Mouse (Mus musculus): Measurements from ENCODE around the gene Odf3. TPM values are rescaled to one million over a fixed set of nuclear protein-coding genes. Genes with fewer than 3 reads are reported as not detected.

The Odf3 gene
- polyA plus RNA-seq, 2 experiments: not detected

DNA sequence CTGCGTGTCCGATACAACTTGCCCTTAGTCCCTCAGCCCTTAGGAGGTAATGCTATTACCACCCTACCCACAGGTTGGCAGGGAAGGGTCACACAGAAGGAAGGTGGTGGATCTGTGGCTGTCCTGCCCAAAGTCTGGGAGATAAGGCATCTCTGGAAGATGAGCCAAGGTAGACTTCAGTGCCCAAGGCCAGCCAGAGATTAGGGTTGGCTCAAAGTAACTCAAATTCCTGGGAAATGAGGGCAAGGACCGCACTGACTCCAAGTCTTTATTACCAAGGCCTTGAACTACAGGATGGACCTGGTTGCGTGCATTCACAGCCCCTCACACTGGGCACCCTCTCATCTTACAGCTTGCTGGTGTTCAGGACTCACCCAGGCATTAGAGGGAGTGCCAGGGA lies 4.3 kb downstream of the Odf3 start:
- peaks cover 3 to 8% of the 10 kb centered on the region in 2 experiments; a peak in 3 of 4 replicates for H3K4me1 ChIP-seq (replicated peaks; ENCODE audit: control insufficient read depth in 2 of 2, insufficient read depth in 2 of 2, low read length in 1 of 2)
- no peak overlapping the region for H3K27ac ChIP-seq
- no peak overlapping the region for H3K4me2 ChIP-seq (ENCODE audit: low read depth)
- H3K36me3 ChIP-seq (replicated peaks; ENCODE audit: control insufficient read depth, insufficient read depth, low read depth): peaks cover 27% of the 10 kb centered on the region
- TF ChIP-seq CTCF (IDR thresholded peaks at IDR 0.05; ENCODE audit: low read depth): no peak
- no peak for TF ChIP-seq EP300 (IDR thresholded peaks at IDR 0.05; ENCODE audit: low read depth)
- ATAC-seq (ENCODE audit: insufficient read depth) (no peak), DNase-seq (ENCODE audit: low read depth in 3 of 3, low spot score in 3 of 3) (no peak)
- no peak overlapping the region for H3K4me3 ChIP-seq (ENCODE audit: insufficient read depth in 1 of 2, low read depth in 2 of 2, low read length in 2 of 2)
- H3K9ac ChIP-seq (replicated peaks): no peak overlapping the region
- H3K27me3 ChIP-seq (ENCODE audit: control insufficient read depth, insufficient read depth, low read length): no peaks in the 10 kb centered on the region
- 88% methylated on average over 4 of the region's 4 CpGs for WGBS (ENCODE audit: insufficient replicate concordance)
- H3K9me3 ChIP-seq (ENCODE audit: control insufficient read depth, low read length): no peaks in the 10 kb centered on the region

DNA sequence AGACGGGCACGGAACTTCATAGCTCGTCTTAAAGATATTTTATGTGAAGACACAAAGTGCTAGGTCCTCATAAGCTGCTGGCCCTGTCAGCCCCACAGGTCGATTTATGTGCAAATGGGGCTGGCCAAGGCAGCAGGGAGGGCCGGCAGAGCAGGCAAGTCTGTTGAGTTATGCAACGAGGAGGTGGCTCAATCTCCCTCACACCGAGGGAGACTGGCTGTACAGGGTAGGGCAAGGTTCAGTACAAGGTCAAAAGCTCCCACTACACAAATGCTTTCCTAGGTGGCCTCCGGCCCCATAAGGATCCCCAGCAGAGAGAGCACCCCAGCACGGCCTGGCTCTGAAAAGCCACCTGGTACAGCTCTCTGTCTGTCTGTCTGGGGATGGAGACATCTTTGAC lies 5.8 kb downstream of the Odf3 start:
- 72% methylated on average over 9 of the region's 9 CpGs for WGBS (ENCODE audit: insufficient replicate concordance)
- Histone ChIP-seq H3K27ac (no peak overlapping the region), H3K4me1 (replicated peaks; ENCODE audit: control insufficient read depth in 2 of 2, insufficient read depth in 2 of 2, low read length in 1 of 2) (peaks cover 10 to 15% of the 10 kb centered on the region in 2 experiments)

DNA sequence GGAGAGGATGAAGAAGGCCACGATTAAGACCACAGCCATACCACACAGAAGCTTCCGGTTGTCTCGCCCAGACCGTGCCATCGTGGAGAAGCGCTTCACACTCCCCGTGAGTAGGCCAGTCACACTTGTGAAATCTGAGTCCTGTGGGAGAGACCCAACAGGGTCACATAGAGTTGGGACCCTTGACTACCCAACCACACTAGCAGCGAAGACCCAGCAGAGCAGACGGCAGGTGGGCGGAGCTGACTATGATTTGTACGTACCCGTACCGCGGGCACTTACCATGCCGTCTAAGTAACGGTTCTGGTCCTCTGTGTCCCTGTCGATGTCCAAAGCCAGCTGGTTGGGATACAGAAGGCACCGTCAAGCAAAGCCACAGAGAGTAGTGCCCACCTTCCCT lies 6.9 kb downstream of the Odf3 start:
- H3K9ac ChIP-seq (replicated peaks): no peak overlapping the region
- peaks cover 11 to 17% of the 10 kb centered on the region in 2 experiments for H3K4me1 ChIP-seq (replicated peaks; ENCODE audit: control insufficient read depth in 2 of 2, insufficient read depth in 2 of 2, low read length in 1 of 2)
- H3K27ac ChIP-seq: no peak overlapping the region
- no peak overlapping the region for H3K4me3 ChIP-seq (ENCODE audit: insufficient read depth in 1 of 2, low read depth in 2 of 2, low read length in 2 of 2)
- no peaks in the 10 kb centered on the region for H3K27me3 ChIP-seq (ENCODE audit: control insufficient read depth, insufficient read depth, low read length)
- H3K36me3 ChIP-seq (replicated peaks; ENCODE audit: control insufficient read depth, insufficient read depth, low read depth): peaks cover 27% of the 10 kb centered on the region
- TF ChIP-seq CTCF (IDR thresholded peaks at IDR 0.05; ENCODE audit: low read depth): no peak
- TF ChIP-seq EP300 (IDR thresholded peaks at IDR 0.05; ENCODE audit: low read depth): no peak
- no peaks in the 10 kb centered on the region for H3K9me3 ChIP-seq (ENCODE audit: control insufficient read depth, low read length)
- H3K4me2 ChIP-seq (ENCODE audit: low read depth): peak overlapping the region; percentile 86
- WGBS (ENCODE audit: insufficient replicate concordance): 88% methylated on average over 18 of the region's 18 CpGs
- ATAC-seq (ENCODE audit: insufficient read depth) (no peak), DNase-seq (ENCODE audit: low read depth in 3 of 3, low spot score in 3 of 3) (no peak)

More for the DNA sequence above, 5.8 kb downstream of the Odf3 start:
- Histone ChIP-seq H3K4me2 (ENCODE audit: low read depth) (no peak overlapping the region), H3K4me3 (ENCODE audit: insufficient read depth in 1 of 2, low read depth in 2 of 2, low read length in 2 of 2) (no peak overlapping the region), H3K36me3 (replicated peaks; ENCODE audit: control insufficient read depth, insufficient read depth, low read depth) (peaks cover 27% of the 10 kb centered on the region), H3K9me3 (ENCODE audit: control insufficient read depth, low read length) (no peaks in the 10 kb centered on the region), H3K9ac (replicated peaks) (no peak overlapping the region), H3K27me3 (ENCODE audit: control insufficient read depth, insufficient read depth, low read length) (no peaks in the 10 kb centered on the region)
- TF ChIP-seq EP300 (IDR thresholded peaks at IDR 0.05; ENCODE audit: low read depth) (no peak), CTCF (IDR thresholded peaks at IDR 0.05; ENCODE audit: low read depth) (no peak)
- ATAC-seq (ENCODE audit: insufficient read depth): no peak
- no peak for DNase-seq (ENCODE audit: low read depth in 3 of 3, low spot score in 3 of 3)

DNA sequence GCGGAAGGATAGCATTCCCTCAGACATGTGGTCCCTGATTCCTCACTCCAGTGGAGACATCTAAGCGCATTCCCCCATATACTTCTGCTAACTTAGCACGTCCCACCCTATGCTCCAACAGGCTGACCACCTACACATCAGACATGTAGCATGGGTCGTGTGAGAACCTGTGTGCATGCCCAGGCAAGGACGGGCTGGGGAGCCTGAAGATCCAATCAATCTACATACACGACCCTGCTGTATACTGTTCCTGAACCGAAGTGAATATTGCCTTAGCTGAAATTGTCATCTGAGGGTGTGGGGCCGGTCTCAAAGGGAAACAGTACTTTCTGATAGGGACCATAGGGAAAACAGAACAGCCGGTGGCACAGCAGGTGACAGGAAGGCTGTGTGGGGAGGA lies 7.6 kb downstream of the Odf3 start:
- ATAC-seq (ENCODE audit: insufficient read depth): no peak
- 61% methylated on average over 9 of the region's 9 CpGs for WGBS (ENCODE audit: insufficient replicate concordance)
- H3K27ac ChIP-seq: peak overlapping the region; percentile 91
- no peak for DNase-seq (ENCODE audit: low read depth in 3 of 3, low spot score in 3 of 3)
- H3K27me3 ChIP-seq (ENCODE audit: control insufficient read depth, insufficient read depth, low read length): no peaks in the 10 kb centered on the region
- H3K4me2 ChIP-seq (ENCODE audit: low read depth): peak overlapping the region; percentile 86
- no peak for TF ChIP-seq EP300 (IDR thresholded peaks at IDR 0.05; ENCODE audit: low read depth)
- TF ChIP-seq CTCF (IDR thresholded peaks at IDR 0.05; ENCODE audit: low read depth): no peak
- H3K36me3 ChIP-seq (replicated peaks; ENCODE audit: control insufficient read depth, insufficient read depth, low read depth): peaks cover 27% of the 10 kb centered on the region
- peak overlapping the region; percentile 85 for H3K9ac ChIP-seq (replicated peaks)
- H3K4me3 ChIP-seq (ENCODE audit: insufficient read depth in 1 of 2, low read depth in 2 of 2, low read length in 2 of 2): peak overlapping the region; percentile 83 to 93
- peaks cover 11 to 17% of the 10 kb centered on the region in 2 experiments for H3K4me1 ChIP-seq (replicated peaks; ENCODE audit: control insufficient read depth in 2 of 2, insufficient read depth in 2 of 2, low read length in 1 of 2)
- H3K9me3 ChIP-seq (ENCODE audit: control insufficient read depth, low read length): no peaks in the 10 kb centered on the region

DNA sequence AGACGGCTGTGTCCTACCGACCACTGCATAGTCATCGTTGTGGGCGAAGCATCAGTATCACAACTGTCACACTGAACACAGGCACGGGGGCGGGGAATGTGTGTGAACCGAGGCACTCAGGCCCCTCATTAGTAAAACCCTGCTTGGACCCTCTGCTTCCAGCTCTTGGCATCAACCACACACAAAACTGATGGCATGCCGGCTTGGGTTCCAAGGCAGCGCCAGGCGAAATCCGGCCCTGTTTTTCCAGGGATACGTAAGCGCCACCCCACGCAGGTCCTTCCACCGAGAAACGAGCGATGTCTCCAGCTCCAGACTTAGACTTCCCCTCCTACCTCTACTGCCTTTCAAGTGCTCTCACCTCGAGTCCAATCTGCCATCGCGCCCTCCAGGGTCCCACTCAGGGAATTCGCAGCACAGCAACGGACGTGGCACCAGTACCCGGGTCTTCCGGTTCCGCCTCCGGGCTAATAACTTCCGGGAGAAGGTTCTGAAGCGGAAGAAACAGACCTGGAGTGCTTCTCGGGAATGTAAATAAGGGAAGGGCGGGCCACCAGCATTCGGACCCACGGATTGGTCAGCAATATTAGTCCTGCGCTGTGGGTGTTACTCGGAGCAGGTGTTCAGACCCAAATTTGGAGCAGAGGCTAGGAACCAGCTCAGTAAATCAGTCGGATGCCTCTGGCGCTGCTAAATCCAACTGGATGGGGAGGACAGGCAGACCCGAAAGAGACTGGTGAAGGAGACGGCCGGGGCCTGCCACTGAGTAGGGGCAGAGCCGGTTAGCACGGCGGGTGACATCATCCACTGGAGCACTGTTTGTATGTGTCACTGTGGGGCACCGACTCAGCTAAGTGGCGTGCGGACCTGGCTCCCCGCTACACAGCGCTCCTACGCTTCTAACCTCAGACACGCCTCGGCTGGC lies 8.5 kb downstream of the Odf3 start, which contains the start of gene Gm45785:
Gene Gm45785 (minus strand): TSS at position 472 of the 925 bp plus-strand sequence.
- DNase-seq (ENCODE audit: low read depth in 3 of 3, low spot score in 3 of 3) (peak; percentile 80 to 86 (median 81)), ATAC-seq (ENCODE audit: insufficient read depth) (peak; percentile 75)
- under 1% methylated on average over 51 of the region's 51 CpGs for WGBS (ENCODE audit: insufficient replicate concordance)
- no peak; the same call in 1 of the 2 replicates for TF ChIP-seq CTCF (IDR thresholded peaks at IDR 0.05; ENCODE audit: low read depth)
- no peak; the same call in 1 of the 2 replicates for TF ChIP-seq EP300 (IDR thresholded peaks at IDR 0.05; ENCODE audit: low read depth)
- Histone ChIP-seq H3K4me2 (ENCODE audit: low read depth) (peak within 1 kb of the TSS; percentile 86), H3K9ac (replicated peaks) (peak within 1 kb of the TSS; percentile 85), H3K9me3 (ENCODE audit: control insufficient read depth, low read length) (no peaks in the 10 kb centered on the region), H3K4me1 (replicated peaks; ENCODE audit: control insufficient read depth in 2 of 2, insufficient read depth in 2 of 2, low read length in 1 of 2) (peaks cover 11 to 17% of the 10 kb centered on the region in 2 experiments), H3K27ac (peak within 1 kb of the TSS; percentile 91), H3K27me3 (ENCODE audit: control insufficient read depth, insufficient read depth, low read length) (no peaks in the 10 kb centered on the region), H3K36me3 (replicated peaks; ENCODE audit: control insufficient read depth, insufficient read depth, low read depth) (peaks cover 27% of the 10 kb centered on the region), H3K4me3 (ENCODE audit: insufficient read depth in 1 of 2, low read depth in 2 of 2, low read length in 2 of 2) (peak within 1 kb of the TSS; percentile 83 to 93)
